Mouse (Mus musculus): ENCODE results near the gene Gm26992. TPM values are rescaled to one million over a fixed set of nuclear protein-coding genes. Genes with fewer than 3 reads are reported as not detected.
A peak's percentile ranks its signal among the peaks of the same experiment; 100 is the strongest.

Gm26992 gene
- not detected in 2 replicates for polyA plus RNA-seq (2014; fragmentation: Nextera tagmentation; extraction: Ambion mirVana)

DNA sequence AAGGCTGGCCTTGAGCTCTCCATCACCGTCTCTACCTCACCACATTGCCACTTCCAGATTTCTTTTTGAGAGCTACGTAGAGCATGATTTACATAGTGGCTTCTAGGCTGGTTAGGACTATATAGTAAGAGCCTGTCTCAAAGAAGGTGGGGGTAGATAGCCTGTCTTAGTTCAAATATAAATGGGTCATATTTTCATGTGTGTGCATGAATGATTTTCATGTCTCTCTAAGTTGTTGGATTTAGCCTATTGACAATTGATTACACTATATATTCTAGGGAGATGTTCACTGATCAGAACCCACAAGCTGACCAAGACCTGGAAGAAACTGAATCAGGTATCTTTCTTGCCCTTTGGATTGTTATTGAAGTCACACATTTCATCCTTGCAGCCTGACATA, at the start of gene Gm26992:
Gm26992 (plus strand) TSS at position 301 of the 400 bp plus-strand sequence.
- WGBS: 94% methylated on average over 2 of the region's 2 CpGs
- ATAC-seq: no peak
- no peaks in the 10 kb centered on the region for H3K9me3 ChIP-seq (replicated peaks; ENCODE audit: control insufficient read depth, low read length)
- no peaks in the 10 kb centered on the region for H3K36me3 ChIP-seq (ENCODE audit: control insufficient read depth, insufficient read depth, low read length)
- no peak within 1 kb of the TSS for H3K27ac ChIP-seq (ENCODE audit: low read depth, low read length)
- no peaks in the 10 kb centered on the region for H3K27me3 ChIP-seq (replicated peaks; ENCODE audit: control insufficient read depth, insufficient read depth, low read length)
- no peak for DNase-seq (ENCODE audit: low spot score)
- no peak within 1 kb of the TSS for H3K9ac ChIP-seq (ENCODE audit: low read length)
- H3K4me2 ChIP-seq (ENCODE audit: low read length): no peak within 1 kb of the TSS
- no peak within 1 kb of the TSS for H3K4me3 ChIP-seq (ENCODE audit: low read depth, low read length)
- H3K4me1 ChIP-seq (ENCODE audit: control insufficient read depth, insufficient read depth, low read length): no peaks in the 10 kb centered on the region

DNA sequence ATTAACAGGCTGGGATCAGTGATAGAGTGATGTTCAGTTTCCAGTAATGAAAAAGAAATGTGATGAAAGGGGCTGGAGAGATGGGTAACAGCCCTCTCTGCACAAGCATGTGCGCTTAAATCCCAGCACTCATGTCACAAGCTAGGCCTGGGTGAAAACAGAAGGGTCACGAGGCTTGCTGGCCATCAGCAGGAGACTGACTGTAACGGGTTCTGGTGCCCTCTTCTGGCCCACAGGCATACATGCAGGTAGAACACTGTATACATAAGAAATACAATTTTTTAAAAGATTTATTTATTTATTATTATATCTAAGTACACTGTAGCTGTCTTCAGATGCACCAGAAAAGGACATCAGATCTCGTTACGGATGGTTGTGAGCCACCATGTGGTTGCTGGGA, 47.6 kb upstream of the Gm26992 start:
- ATAC-seq (no peak), DNase-seq (ENCODE audit: low spot score) (peak; percentile 17)

DNA sequence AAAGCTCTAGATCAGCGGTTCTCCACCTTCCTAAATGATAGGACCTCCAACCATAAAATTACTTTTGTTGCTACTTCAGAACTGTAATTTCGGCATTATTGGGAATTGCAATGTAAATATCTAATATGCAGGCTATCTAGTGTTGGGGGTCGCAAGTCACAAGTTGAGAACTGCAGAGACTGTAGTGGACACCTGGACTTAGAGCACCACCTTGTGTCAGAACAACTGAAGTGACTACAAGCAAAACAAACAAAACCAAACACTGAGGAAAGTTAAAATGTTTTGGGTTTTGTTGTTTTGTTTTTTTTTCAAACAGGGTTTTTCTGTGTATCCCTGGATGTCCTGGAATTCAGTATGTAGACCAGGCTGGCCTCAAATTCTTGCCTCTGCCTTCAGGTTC, 37.3 kb upstream of the Gm26992 start:
- Histone ChIP-seq H3K9ac (ENCODE audit: low read length) (no peak overlapping the region), H3K4me2 (ENCODE audit: low read length) (no peak overlapping the region), H3K36me3 (ENCODE audit: control insufficient read depth, insufficient read depth, low read length) (no peaks in the 10 kb centered on the region), H3K27me3 (replicated peaks; ENCODE audit: control insufficient read depth, insufficient read depth, low read length) (no peaks in the 10 kb centered on the region), H3K4me3 (ENCODE audit: low read depth, low read length) (no peak overlapping the region), H3K4me1 (ENCODE audit: control insufficient read depth, insufficient read depth, low read length) (no peaks in the 10 kb centered on the region), H3K9me3 (replicated peaks; ENCODE audit: control insufficient read depth, low read length) (no peaks in the 10 kb centered on the region), H3K27ac (ENCODE audit: low read depth, low read length) (no peak overlapping the region)
- ATAC-seq (no peak), DNase-seq (ENCODE audit: low spot score) (no peak)
- 74% methylated on average over 3 of the region's 3 CpGs for WGBS

More for the DNA sequence above, 47.6 kb upstream of the Gm26992 start:
- Histone ChIP-seq H3K4me1 (ENCODE audit: control insufficient read depth, insufficient read depth, low read length) (no peaks in the 10 kb centered on the region), H3K4me2 (ENCODE audit: low read length) (no peak overlapping the region), H3K4me3 (ENCODE audit: low read depth, low read length) (no peak overlapping the region), H3K27me3 (replicated peaks; ENCODE audit: control insufficient read depth, insufficient read depth, low read length) (0 out of 2 replicates have a peak, but pooled peaks cover 4% of the 10 kb centered on the region), H3K9me3 (replicated peaks; ENCODE audit: control insufficient read depth, low read length) (no peaks in the 10 kb centered on the region), H3K9ac (ENCODE audit: low read length) (no peak overlapping the region), H3K36me3 (ENCODE audit: control insufficient read depth, insufficient read depth, low read length) (0 out of 2 replicates have a peak, but pooled peaks cover 2% of the 10 kb centered on the region), H3K27ac (ENCODE audit: low read depth, low read length) (no peak overlapping the region)
- WGBS: 70% methylated on average over 5 of the region's 5 CpGs

DNA sequence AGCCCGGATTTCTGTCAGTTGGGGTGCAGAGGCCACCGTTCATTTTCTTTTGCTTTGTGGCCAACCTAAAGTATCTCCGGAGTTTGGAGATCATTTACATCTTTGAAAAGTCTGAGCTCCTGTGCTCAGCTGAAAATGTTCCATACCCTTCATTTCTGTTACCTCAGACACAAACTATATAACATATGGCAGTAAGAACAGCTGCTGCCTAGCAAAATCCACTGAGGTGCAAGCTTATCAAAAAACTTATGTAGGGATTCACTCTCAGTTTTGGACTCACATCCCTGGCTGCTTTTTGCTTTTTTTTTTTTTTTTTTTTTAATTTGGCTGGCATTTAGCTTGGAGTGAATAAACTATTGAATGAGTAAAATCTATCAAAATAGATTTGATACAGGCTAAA, 33.7 kb upstream of the Gm26992 start:
- Histone ChIP-seq H3K4me3 (ENCODE audit: low read depth, low read length) (no peak overlapping the region), H3K4me1 (ENCODE audit: control insufficient read depth, insufficient read depth, low read length) (no peaks in the 10 kb centered on the region), H3K36me3 (ENCODE audit: control insufficient read depth, insufficient read depth, low read length) (no peaks in the 10 kb centered on the region), H3K27me3 (replicated peaks; ENCODE audit: control insufficient read depth, insufficient read depth, low read length) (peaks cover 4% of the 10 kb centered on the region; the same call in 1 of the 2 replicates), H3K27ac (ENCODE audit: low read depth, low read length) (no peak overlapping the region), H3K4me2 (ENCODE audit: low read length) (no peak overlapping the region), H3K9ac (ENCODE audit: low read length) (no peak overlapping the region), H3K9me3 (replicated peaks; ENCODE audit: control insufficient read depth, low read length) (no peaks in the 10 kb centered on the region)
- no peak for DNase-seq (ENCODE audit: low spot score)
- no peak for ATAC-seq
- 85% methylated on average over 3 of the region's 3 CpGs for WGBS

DNA sequence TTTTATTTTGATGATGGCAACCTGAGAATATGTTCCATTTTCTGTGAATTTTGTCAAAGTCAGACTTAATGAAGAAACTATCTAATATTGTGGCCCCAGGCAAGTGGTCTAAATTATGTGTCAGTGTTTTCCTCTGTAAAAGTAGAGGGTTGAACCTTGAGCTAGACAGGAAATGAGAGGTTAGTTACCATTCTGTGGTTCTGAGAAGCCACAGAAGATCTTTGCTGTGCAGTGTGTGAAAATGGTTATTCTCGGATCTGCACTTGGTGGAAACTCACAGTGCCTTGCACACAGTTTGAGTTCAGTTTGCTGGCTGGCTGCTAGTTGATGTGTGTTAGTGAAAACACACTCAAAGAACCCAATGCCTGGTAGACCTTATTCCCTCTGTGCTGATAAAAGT, 28.0 kb upstream of the Gm26992 start:
- Histone ChIP-seq H3K27ac (ENCODE audit: low read depth, low read length) (no peak overlapping the region), H3K4me2 (ENCODE audit: low read length) (no peak overlapping the region), H3K4me1 (ENCODE audit: control insufficient read depth, insufficient read depth, low read length) (no peaks in the 10 kb centered on the region), H3K27me3 (replicated peaks; ENCODE audit: control insufficient read depth, insufficient read depth, low read length) (peaks cover 4% of the 10 kb centered on the region; the same call in 1 of the 2 replicates), H3K9ac (ENCODE audit: low read length) (no peak overlapping the region), H3K4me3 (ENCODE audit: low read depth, low read length) (no peak overlapping the region), H3K9me3 (replicated peaks; ENCODE audit: control insufficient read depth, low read length) (no peaks in the 10 kb centered on the region), H3K36me3 (ENCODE audit: control insufficient read depth, insufficient read depth, low read length) (no peaks in the 10 kb centered on the region)
- no peak for DNase-seq (ENCODE audit: low spot score)
- 83% methylated on average over 1 of the region's 1 CpGs for WGBS
- ATAC-seq: no peak

DNA sequence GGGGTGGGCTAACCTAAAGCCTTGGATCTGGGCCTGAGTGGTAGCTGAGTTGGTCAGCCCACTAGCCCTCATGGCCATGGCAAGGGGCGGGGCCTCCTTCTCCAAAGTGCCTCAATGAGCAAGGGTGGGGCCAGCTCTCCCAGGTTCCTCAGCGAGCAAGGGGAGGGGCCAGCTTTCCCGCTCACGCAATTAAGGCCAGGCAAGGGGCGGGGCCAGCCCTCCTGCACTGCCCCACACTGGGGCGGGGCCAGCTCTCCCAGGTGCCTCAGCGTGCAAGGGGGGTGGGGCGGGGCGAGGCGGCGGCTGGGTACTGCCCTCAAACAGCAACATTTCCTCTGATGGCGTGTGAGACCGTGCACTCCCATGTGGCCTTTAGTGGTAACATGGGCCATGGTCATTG, 16.8 kb upstream of the Gm26992 start:
- no peak for ATAC-seq
- WGBS: 38% methylated on average over 13 of the region's 13 CpGs
- Histone ChIP-seq H3K27me3 (replicated peaks; ENCODE audit: control insufficient read depth, insufficient read depth, low read length) (0 out of 2 replicates have a peak, but pooled peaks cover 4% of the 10 kb centered on the region), H3K4me3 (ENCODE audit: low read depth, low read length) (no peak overlapping the region), H3K4me1 (ENCODE audit: control insufficient read depth, insufficient read depth, low read length) (no peaks in the 10 kb centered on the region), H3K9ac (ENCODE audit: low read length) (no peak overlapping the region), H3K27ac (ENCODE audit: low read depth, low read length) (no peak overlapping the region), H3K4me2 (ENCODE audit: low read length) (no peak overlapping the region), H3K36me3 (ENCODE audit: control insufficient read depth, insufficient read depth, low read length) (no peaks in the 10 kb centered on the region), H3K9me3 (replicated peaks; ENCODE audit: control insufficient read depth, low read length) (no peaks in the 10 kb centered on the region)
- DNase-seq (ENCODE audit: low spot score): no peak

DNA sequence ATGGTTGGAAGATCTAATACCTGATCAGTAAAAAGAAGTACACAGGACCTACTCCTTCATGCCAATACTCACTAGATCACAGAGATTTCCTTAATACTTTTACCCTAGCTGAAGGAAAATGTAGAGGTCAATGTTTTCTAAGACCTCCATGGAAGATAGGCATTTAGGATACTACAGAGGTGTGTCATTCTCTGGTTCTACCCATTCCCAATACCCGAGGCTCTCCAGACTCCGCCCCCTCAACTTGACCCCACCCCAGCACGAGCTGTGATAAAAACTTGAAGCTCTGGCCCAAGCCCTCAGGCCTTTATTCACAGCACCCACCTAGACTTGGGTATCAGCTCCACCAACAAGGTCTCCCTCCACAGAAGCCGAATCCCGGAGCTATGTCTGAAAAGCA, 7.6 kb upstream of the Gm26992 start, which contains the start of gene Tsx:
Tsx (plus strand) TSS at position 301 of the 400 bp plus-strand sequence.
- H3K4me2 ChIP-seq (ENCODE audit: low read length): no peak within 1 kb of the TSS
- no peaks in the 10 kb centered on the region for H3K36me3 ChIP-seq (ENCODE audit: control insufficient read depth, insufficient read depth, low read length)
- H3K4me1 ChIP-seq (ENCODE audit: control insufficient read depth, insufficient read depth, low read length): no peaks in the 10 kb centered on the region
- H3K9me3 ChIP-seq (replicated peaks; ENCODE audit: control insufficient read depth, low read length): no peaks in the 10 kb centered on the region
- 78% methylated on average over 5 of the region's 5 CpGs for WGBS
- ATAC-seq: no peak
- 0 out of 2 replicates have a peak, but pooled peaks cover 9% of the 10 kb centered on the region for H3K27me3 ChIP-seq (replicated peaks; ENCODE audit: control insufficient read depth, insufficient read depth, low read length)
- no peak for DNase-seq (ENCODE audit: low spot score)
- no peak within 1 kb of the TSS for H3K27ac ChIP-seq (ENCODE audit: low read depth, low read length)
- no peak within 1 kb of the TSS for H3K9ac ChIP-seq (ENCODE audit: low read length)
- H3K4me3 ChIP-seq (ENCODE audit: low read depth, low read length): no peak within 1 kb of the TSS

DNA sequence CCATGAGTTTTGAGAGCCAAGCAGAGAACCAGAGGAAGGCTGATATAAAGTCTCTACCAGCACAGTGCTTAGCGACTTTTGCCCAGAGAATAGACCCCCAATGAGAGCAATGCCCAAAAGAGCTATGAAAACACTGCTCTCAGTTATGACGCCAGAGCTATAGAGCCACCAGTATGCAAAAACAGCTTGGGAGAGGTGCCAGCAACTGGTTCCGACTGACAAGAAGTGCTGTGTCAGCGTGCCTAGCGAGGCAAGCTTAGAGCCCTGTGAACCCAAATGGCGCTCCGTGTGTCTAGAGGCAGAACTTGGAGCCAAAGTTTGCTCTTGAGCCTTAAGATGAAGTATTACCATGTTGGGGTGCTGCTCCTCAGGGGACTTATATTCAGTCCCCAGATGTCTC, 5.9 kb downstream of the Gm26992 start:
- H3K27me3 ChIP-seq (replicated peaks; ENCODE audit: control insufficient read depth, insufficient read depth, low read length): no peaks in the 10 kb centered on the region
- H3K9me3 ChIP-seq (replicated peaks; ENCODE audit: control insufficient read depth, low read length): no peaks in the 10 kb centered on the region
- H3K36me3 ChIP-seq (ENCODE audit: control insufficient read depth, insufficient read depth, low read length): no peaks in the 10 kb centered on the region
- no peak overlapping the region for H3K4me2 ChIP-seq (ENCODE audit: low read length)
- ATAC-seq (no peak), DNase-seq (ENCODE audit: low spot score) (no peak)
- no peak overlapping the region for H3K4me3 ChIP-seq (ENCODE audit: low read depth, low read length)
- WGBS: 77% methylated on average over 7 of the region's 7 CpGs
- no peak overlapping the region for H3K27ac ChIP-seq (ENCODE audit: low read depth, low read length)
- no peak overlapping the region for H3K9ac ChIP-seq (ENCODE audit: low read length)
- no peaks in the 10 kb centered on the region for H3K4me1 ChIP-seq (ENCODE audit: control insufficient read depth, insufficient read depth, low read length)

DNA sequence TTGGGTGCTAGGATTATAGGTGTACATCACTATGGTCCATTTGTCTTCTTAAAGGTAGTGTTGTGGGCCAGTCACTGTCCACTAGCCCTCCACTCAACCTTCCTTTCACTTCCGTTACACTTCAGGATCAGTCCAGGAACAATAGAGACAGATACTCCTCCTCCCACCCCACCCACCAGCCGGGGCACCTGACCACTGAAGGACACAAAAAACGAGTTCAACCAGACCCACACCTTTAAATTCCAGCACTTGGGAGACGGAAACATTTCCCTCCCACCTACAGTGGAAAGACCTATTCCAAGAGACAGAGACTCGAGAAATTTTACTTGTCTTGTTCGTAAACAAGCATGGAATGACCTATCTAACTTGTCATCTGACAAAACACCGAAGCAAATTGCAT, 10.5 kb downstream of the Gm26992 start:
- Histone ChIP-seq H3K4me2 (ENCODE audit: low read length) (no peak overlapping the region), H3K4me1 (ENCODE audit: control insufficient read depth, insufficient read depth, low read length) (no peaks in the 10 kb centered on the region), H3K4me3 (ENCODE audit: low read depth, low read length) (no peak overlapping the region), H3K27me3 (replicated peaks; ENCODE audit: control insufficient read depth, insufficient read depth, low read length) (peaks cover 4% of the 10 kb centered on the region), H3K9me3 (replicated peaks; ENCODE audit: control insufficient read depth, low read length) (no peaks in the 10 kb centered on the region), H3K36me3 (ENCODE audit: control insufficient read depth, insufficient read depth, low read length) (no peaks in the 10 kb centered on the region), H3K27ac (ENCODE audit: low read depth, low read length) (no peak overlapping the region), H3K9ac (ENCODE audit: low read length) (no peak overlapping the region)
- 72% methylated on average over 7 of the region's 7 CpGs for WGBS
- no peak for ATAC-seq
- DNase-seq (ENCODE audit: low spot score): no peak
